In the genomic region with DNA sequence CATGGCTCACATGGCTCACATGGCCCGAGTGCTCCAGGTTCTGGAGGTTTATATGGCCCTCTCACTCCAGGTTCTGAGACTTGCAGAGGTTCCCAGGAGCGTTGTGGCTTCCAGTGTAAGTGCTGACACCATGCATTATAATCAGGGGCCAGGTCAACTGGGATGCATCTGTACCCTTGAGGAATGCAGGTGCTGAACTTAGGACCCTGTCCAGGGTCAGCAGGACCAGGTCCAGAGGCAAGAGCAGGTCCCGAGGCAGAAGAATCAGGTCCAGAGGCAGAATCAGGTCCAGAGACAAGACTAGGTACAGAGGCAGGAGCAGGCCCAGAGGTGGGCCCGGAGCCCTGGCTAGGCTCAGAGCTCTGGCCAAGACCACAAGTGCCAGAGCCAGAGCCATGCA, we compare ENCODE assay signal across 10 mouse cellular contexts. TPM values are rescaled to one million over a fixed set of nuclear protein-coding genes. Genes with fewer than 3 reads are reported as not detected.
DNase-seq lines count a peak whose midpoint lies in the region; ATAC-seq lines count a peak whose summit lies in the region.
"Had no signal": no experiment of that assay in that cellular context is flagged by ENCODE, and none has a peak within 500 bp of the region (broad histone marks: within the 10 kb centered on the region; RNA-seq: fewer than 3 reads in every experiment).

No protein-coding gene starts in this region.

- 0 out of 2 replicates have a peak overlapping the region, but pooled peaks have one; percentile 51 for H3K4me2 ChIP-seq in heart, embryonic 16.5 days (ENCODE audit: low read depth, low read length)
- peak overlapping the region; percentile 50 for H3K4me2 ChIP-seq in midbrain, embryonic 13.5 days (replicated peaks)

- ATAC-seq in heart, embryonic 16.5 days (replicated peaks; ENCODE audit: extremely low read depth, insufficient read depth, low FRiP score): no peak
- no peak for ATAC-seq in midbrain, embryonic 13.5 days

- H3K9ac ChIP-seq in heart, embryonic 16.5 days (ENCODE audit: low read length): no peak overlapping the region
- 0 out of 2 replicates have a peak overlapping the region, but pooled peaks have one; percentile 10 for H3K9ac ChIP-seq in midbrain, embryonic 13.5 days (replicated peaks)

- no peak overlapping the region for H3K4me3 ChIP-seq in heart, embryonic 16.5 days (ENCODE audit: low read length)
- H3K4me3 ChIP-seq in forebrain, embryonic 10.5 days: peak overlapping the region; percentile 47
- peak overlapping the region; percentile 31 for H3K4me3 ChIP-seq in midbrain, embryonic 13.5 days (replicated peaks)

- H3K9me3 ChIP-seq in heart, embryonic 16.5 days (replicated peaks; ENCODE audit: control insufficient read depth, low read length): peaks cover 5% of the 10 kb centered on the region
- H3K9me3 ChIP-seq in forebrain, embryonic 10.5 days: peaks cover 9% of the 10 kb centered on the region
- peaks cover 4% of the 10 kb centered on the region; the same call in 1 of the 2 replicates for H3K9me3 ChIP-seq in midbrain, embryonic 13.5 days

- whole genome bisulfite sequencing in heart, embryonic 16.5 days: 82% methylated on average over 4 of the region's 4 CpGs
- WGBS in forebrain, embryonic 10.5 days: 91% methylated on average over 4 of the region's 4 CpGs
- WGBS in midbrain, embryonic 13.5 days: 85% methylated on average over 4 of the region's 4 CpGs

- DNase-seq in heart, adult 18-20 months: no peak
- no peak for DNase-seq in forebrain, embryonic 10.5 days (ENCODE audit: extremely low spot score, low spot score)
- DNase-seq in kidney, adult 9 months: peak; percentile 84
- no peak for DNase-seq in frontal cortex, postnatal 36 days (ENCODE audit: low spot score in 2 of 2)
- DNase-seq in adrenal gland, postnatal 10 days: no peak
- DNase-seq in cerebellum, postnatal 14 days: no peak

- no peaks in the 10 kb centered on the region for H3K27me3 ChIP-seq in heart, embryonic 16.5 days (ENCODE audit: control insufficient read depth, insufficient read depth, low read length)
- H3K27me3 ChIP-seq in forebrain, embryonic 10.5 days (ENCODE audit: poor library complexity, severe bottlenecking): no peaks in the 10 kb centered on the region
- H3K27me3 ChIP-seq in midbrain, embryonic 13.5 days: no peaks in the 10 kb centered on the region

- no peak overlapping the region for H3K27ac ChIP-seq in heart, embryonic 16.5 days (ENCODE audit: low read length)
- H3K27ac ChIP-seq in forebrain, embryonic 10.5 days: peak overlapping the region; percentile 60
- H3K27ac ChIP-seq in midbrain, embryonic 13.5 days: no peak overlapping the region; the same call in 1 of the 2 replicates

- H3K4me1 ChIP-seq in heart, embryonic 16.5 days (ENCODE audit: control insufficient read depth, insufficient read depth, low read length): peaks cover 4% of the 10 kb centered on the region
- H3K4me1 ChIP-seq in forebrain, embryonic 10.5 days: peaks cover 33% of the 10 kb centered on the region
- peaks cover 25% of the 10 kb centered on the region for H3K4me1 ChIP-seq in midbrain, embryonic 13.5 days (replicated peaks)

- peaks cover 13% of the 10 kb centered on the region for H3K36me3 ChIP-seq in heart, embryonic 16.5 days (ENCODE audit: control insufficient read depth, insufficient read depth)
- peaks cover 15% of the 10 kb centered on the region for H3K36me3 ChIP-seq in forebrain, embryonic 10.5 days (replicated peaks)
- peaks cover 37% of the 10 kb centered on the region for H3K36me3 ChIP-seq in midbrain, embryonic 13.5 days

RNA-seq across cellular contexts. Expression of gene Spag8, which starts 0.7 kb away (rescaled TPM):
- polyA plus RNA-seq in heart, embryonic 16.5 days (2015; fragmentation: Nextera tagmentation; extraction: Ambion mirVana): 1.2 and 1.3 TPM in 2 replicates
- total RNA-seq in heart, adult 18-20 months (2021): not detected
- polyA plus RNA-seq in forebrain, embryonic 10.5 days (2016; fragmentation: Nextera tagmentation; extraction: Ambion mirVana): 1.9 and 2.9 TPM in 2 replicates
- polyA plus RNA-seq in midbrain, embryonic 13.5 days (2015; fragmentation: Nextera tagmentation; extraction: Ambion mirVana): 5.5 and 5.6 TPM in 2 replicates
- total RNA-seq in adrenal gland, postnatal 10 days (2021): under 1 TPM; 0.57 to 0.79 TPM
- total RNA-seq: hematopoietic stem cell, adult 5-6 weeks; megakaryocyte, adult 5-6 weeks had no signal

RNA-seq across cellular contexts. Expression of gene Hint2, which starts 3.5 kb away (rescaled TPM):
- polyA plus RNA-seq in heart, embryonic 16.5 days (2015; fragmentation: Nextera tagmentation; extraction: Ambion mirVana): 172 and 185 TPM in 2 replicates
- 100 to 1,000 TPM; 163 to 173 TPM for total RNA-seq in heart, adult 18-20 months (2021)
- 66.0 and 69.7 TPM in 2 replicates for polyA plus RNA-seq in forebrain, embryonic 10.5 days (2016; fragmentation: Nextera tagmentation; extraction: Ambion mirVana)
- 75.6 and 77.9 TPM in 2 replicates for polyA plus RNA-seq in midbrain, embryonic 13.5 days (2015; fragmentation: Nextera tagmentation; extraction: Ambion mirVana)
- total RNA-seq in adrenal gland, postnatal 10 days (2021): 100 to 1,000 TPM; 106 to 111 TPM

RNA-seq across cellular contexts. Expression of gene Tmem8b, which starts 16.0 kb away (rescaled TPM):
- polyA plus RNA-seq in heart, embryonic 16.5 days (2015; fragmentation: Nextera tagmentation; extraction: Ambion mirVana): 3.6 and 3.9 TPM in 2 replicates
- total RNA-seq in heart, adult 18-20 months (2021): 10 to 100 TPM; 20.0 to 21.0 TPM
- 4.2 and 4.3 TPM in 2 replicates for polyA plus RNA-seq in forebrain, embryonic 10.5 days (2016; fragmentation: Nextera tagmentation; extraction: Ambion mirVana)
- 16.3 and 17.1 TPM in 2 replicates for polyA plus RNA-seq in midbrain, embryonic 13.5 days (2015; fragmentation: Nextera tagmentation; extraction: Ambion mirVana)
- 10 to 100 TPM in 1 of 2 experiments, 1 to 10 TPM in 1; 6.6 to 10.7 TPM for total RNA-seq in adrenal gland, postnatal 10 days (2021)

RNA-seq across cellular contexts. Expression of gene Fam221b, which starts 16.2 kb away (rescaled TPM):
- polyA plus RNA-seq in heart, embryonic 16.5 days (2015; fragmentation: Nextera tagmentation; extraction: Ambion mirVana): 1.6 and 2.9 TPM in 2 replicates
- under 1 TPM; 0.15 to 0.28 TPM for total RNA-seq in heart, adult 18-20 months (2021)
- 1.6 and 1.7 TPM in 2 replicates for polyA plus RNA-seq in forebrain, embryonic 10.5 days (2016; fragmentation: Nextera tagmentation; extraction: Ambion mirVana)
- 1.8 and 2.4 TPM in 2 replicates for polyA plus RNA-seq in midbrain, embryonic 13.5 days (2015; fragmentation: Nextera tagmentation; extraction: Ambion mirVana)
- under 1 TPM; 0.15 to 0.36 TPM for total RNA-seq in adrenal gland, postnatal 10 days (2021)

RNA-seq across cellular contexts. Expression of gene Npr2, which starts 21.0 kb away (rescaled TPM):
- polyA plus RNA-seq in heart, embryonic 16.5 days (2015; fragmentation: Nextera tagmentation; extraction: Ambion mirVana): 9.1 and 9.7 TPM in 2 replicates
- 10 to 100 TPM; 39.7 to 42.1 TPM for total RNA-seq in heart, adult 18-20 months (2021)
- polyA plus RNA-seq in forebrain, embryonic 10.5 days (2016; fragmentation: Nextera tagmentation; extraction: Ambion mirVana): 5.4 and 6.2 TPM in 2 replicates
- 13.8 and 14.7 TPM in 2 replicates for polyA plus RNA-seq in midbrain, embryonic 13.5 days (2015; fragmentation: Nextera tagmentation; extraction: Ambion mirVana)
- 10 to 100 TPM; 30.1 to 48.3 TPM for total RNA-seq in adrenal gland, postnatal 10 days (2021)
